Mouse (Mus musculus) lung, embryonic 16.5 days (tissue): ENCODE data around the gene Prm2. TPM values are rescaled to one million over a fixed set of nuclear protein-coding genes. Genes with fewer than 3 reads are reported as not detected.
A peak's percentile ranks its signal among the peaks of the same experiment; 100 is the strongest.

Source experiments
- ATAC-seq: fragments of 200-750 bp; cut with Nextera tagmentation; 2 replicates; pipeline ENCODE4 v1.8.0; 2017; ENCODE audit warnings: low read depth, mild to moderate bottlenecking, moderate library complexity
- H3K27ac ChIP-seq: fragments of 300-500 bp; sonication (generic); 2 replicates; pipeline ENCODE4 v1.5.1; 2014; ENCODE audit warnings: mild to moderate bottlenecking, control low read depth, low read length
- H3K27me3 ChIP-seq: fragments of 300-500 bp; sonication (generic); 2 replicates; pipeline ENCODE4 v1.6.1; 2014; ENCODE audit warnings: low read depth, low read length, mixed read lengths; ENCODE audit not compliant: control insufficient read depth, insufficient read depth
- H3K36me3 ChIP-seq: fragments of 300-500 bp; sonication (generic); 2 replicates; pipeline ENCODE4 v1.6.1; 2014; ENCODE audit warnings: low read length; ENCODE audit not compliant: control insufficient read depth, insufficient read depth
- H3K4me1 ChIP-seq: fragments of 300-500 bp; sonication (generic); replicated peaks from 2 replicates; pipeline ENCODE4 v1.6.1; 2014; ENCODE audit warnings: low read length, mixed read lengths; ENCODE audit not compliant: control insufficient read depth, insufficient read depth
- H3K4me2 ChIP-seq: fragments of 300-500 bp; sonication (generic); 2 replicates; pipeline ENCODE4 v1.6.1; 2014; ENCODE audit warnings: low read depth, low read length, control low read depth
- H3K4me3 ChIP-seq: fragments of 300-500 bp; sonication (generic); 2 replicates; pipeline ENCODE4 v1.5.1; 2014; ENCODE audit warnings: mild to moderate bottlenecking, low read length, control low read depth
- H3K9ac ChIP-seq: fragments of 300-500 bp; sonication (generic); 2 replicates; pipeline ENCODE4 v1.6.1; 2014; ENCODE audit warnings: low read length, control low read depth
- H3K9me3 ChIP-seq: fragments of 300-500 bp; sonication (generic); 2 replicates; pipeline ENCODE4 v1.6.1; 2016; ENCODE audit warnings: low read length; ENCODE audit not compliant: control insufficient read depth
- WGBS: fragments of 180-500 bp; shearing (Covaris S2); extraction: QIAGEN DNeasy Blood & Tissue Kit; methylation state at CpG from one replicate; pipeline ENCODE4 v1.1.7; 2014; 5-methylcytosine and 5-hydroxymethylcytosine counted together
- polyA plus RNA-seq: library from polyadenylated mRNA; unstranded; fragments of >200 nt; fragmentation: Nextera tagmentation; extraction: Ambion mirVana; gene quantifications from 2 replicates; pipeline ENCODE4 v1.2.1, GENCODE M21; 2015

The Prm2 gene
- polyA plus RNA-seq, 1 experiment from 2014 or later: not detected

GRCm38 (mm10) chr16:10788271-10788670, 7.7 kb downstream of the Prm2 start, which contains the start of gene Tnp2:
TSS of gene Tnp2 (minus strand) at chr16:10788660.
- Histone ChIP-seq H3K27me3 (no peaks in the 10 kb centered on the region; the same call in 1 of the 2 replicates), H3K36me3 (no peaks in the 10 kb centered on the region), H3K27ac (no peak within 1 kb of the TSS), H3K4me2 (no peak within 1 kb of the TSS), H3K4me3 (no peak within 1 kb of the TSS), H3K9ac (no peak within 1 kb of the TSS), H3K9me3 (no peaks in the 10 kb centered on the region), H3K4me1 (peaks cover 17% of the 10 kb centered on the region)
- no peak for ATAC-seq
- WGBS: 42% methylated on average over 16 of the region's 16 CpGs

GRCm38 (mm10) chr16:10787548-10788058, 8.3 kb downstream of the Prm2 start:
- 64% methylated on average over 7 of the region's 7 CpGs for WGBS
- no peaks in the 10 kb centered on the region for H3K9me3 ChIP-seq

GRCm38 (mm10) chr16:10786782-10787547, 9.0 kb downstream of the Prm2 start:
- Histone ChIP-seq H3K4me1 (peaks cover 29% of the 10 kb centered on the region), H3K4me3 (no peak overlapping the region), H3K9me3 (no peaks in the 10 kb centered on the region), H3K27ac (peak overlapping the region; percentile 98; the same call in 1 of the 2 replicates), H3K9ac (no peak overlapping the region), H3K27me3 (no peaks in the 10 kb centered on the region), H3K4me2 (no peak overlapping the region), H3K36me3 (no peaks in the 10 kb centered on the region)
- ATAC-seq: no peak
- WGBS: 58% methylated on average over 4 of the region's 4 CpGs

More at GRCm38 (mm10) chr16:10787548-10788058, 8.3 kb downstream of the Prm2 start:
- H3K27me3 ChIP-seq: no peaks in the 10 kb centered on the region; the same call in 1 of the 2 replicates
- H3K4me1 ChIP-seq: peaks cover 24% of the 10 kb centered on the region
- no peak for ATAC-seq
- H3K9ac ChIP-seq: no peak overlapping the region
- no peak overlapping the region for H3K27ac ChIP-seq
- no peaks in the 10 kb centered on the region for H3K36me3 ChIP-seq
- H3K4me2 ChIP-seq: no peak overlapping the region
- H3K4me3 ChIP-seq: no peak overlapping the region

- H3K9me3 ChIP-seq: no peaks in the 10 kb centered on the region
- H3K9ac ChIP-seq: peak overlapping the region; percentile 66
- peaks cover 35% of the 10 kb centered on the region for H3K4me1 ChIP-seq
- H3K27ac ChIP-seq: peak overlapping the region; percentile 98
- ATAC-seq: peak; percentile 32
- WGBS: 1% methylated on average over 9 of the region's 9 CpGs
- H3K4me2 ChIP-seq: peak overlapping the region; percentile 72
- no peaks in the 10 kb centered on the region for H3K27me3 ChIP-seq
- H3K36me3 ChIP-seq: no peaks in the 10 kb centered on the region
- H3K4me3 ChIP-seq: peak overlapping the region; percentile 72
These were observed 9.6 kb downstream of the Prm2 start for GRCm38 (mm10) chr16:10786288-10786687.

- Histone ChIP-seq H3K4me3 (peak within 1 kb of the TSS; percentile 72), H3K4me2 (peak within 1 kb of the TSS; percentile 72), H3K36me3 (no peaks in the 10 kb centered on the region), H3K27me3 (no peaks in the 10 kb centered on the region), H3K27ac (peak within 1 kb of the TSS; percentile 98), H3K9ac (peak within 1 kb of the TSS; percentile 66), H3K4me1 (peaks cover 37% of the 10 kb centered on the region), H3K9me3 (no peaks in the 10 kb centered on the region)
- WGBS: under 1% methylated on average over 56 of the region's 59 CpGs
- peak; percentile 90 for ATAC-seq
These were observed 10.3 kb downstream of the Prm2 start, which contains the start of gene Socs1 for GRCm38 (mm10) chr16:10785371-10786231. TSS of gene Socs1 (minus strand) at chr16:10785536.

GRCm38 (mm10) chr16:10784793-10785370, 11.1 kb downstream of the Prm2 start:
- H3K4me1 ChIP-seq: peaks cover 42% of the 10 kb centered on the region
- peak; percentile 80 for ATAC-seq
- H3K4me3 ChIP-seq: peak overlapping the region; percentile 72
- no peaks in the 10 kb centered on the region for H3K27me3 ChIP-seq
- no peaks in the 10 kb centered on the region for H3K36me3 ChIP-seq
- H3K27ac ChIP-seq: peak overlapping the region; percentile 98
- peak overlapping the region; percentile 66 for H3K9ac ChIP-seq
- peak overlapping the region; percentile 72 for H3K4me2 ChIP-seq
- no peaks in the 10 kb centered on the region for H3K9me3 ChIP-seq
- 0% methylated on average over 53 of the region's 55 CpGs for WGBS

GRCm38 (mm10) chr16:10783883-10784792, 11.8 kb downstream of the Prm2 start:
- Histone ChIP-seq H3K36me3 (no peaks in the 10 kb centered on the region), H3K4me1 (peaks cover 42% of the 10 kb centered on the region)
- ATAC-seq: peak; percentile 1

GRCm38 (mm10) chr16:10783451-10783850, 12.5 kb downstream of the Prm2 start:
- H3K27me3 ChIP-seq: no peaks in the 10 kb centered on the region
- H3K27ac ChIP-seq: no peak overlapping the region
- H3K4me1 ChIP-seq: peaks cover 42% of the 10 kb centered on the region
- WGBS: 41% methylated on average over 8 of the region's 8 CpGs
- no peaks in the 10 kb centered on the region for H3K36me3 ChIP-seq
- peak overlapping the region; percentile 72 for H3K4me2 ChIP-seq
- H3K9me3 ChIP-seq: no peaks in the 10 kb centered on the region
- H3K9ac ChIP-seq: peak overlapping the region; percentile 66
- H3K4me3 ChIP-seq: peak overlapping the region; percentile 72
- ATAC-seq: no peak

More at GRCm38 (mm10) chr16:10783883-10784792, 11.8 kb downstream of the Prm2 start:
- H3K9me3 ChIP-seq: no peaks in the 10 kb centered on the region
- H3K4me2 ChIP-seq: peak overlapping the region; percentile 72
- H3K4me3 ChIP-seq: peak overlapping the region; percentile 72
- H3K9ac ChIP-seq: peak overlapping the region; percentile 66
- peak overlapping the region; percentile 98 for H3K27ac ChIP-seq
- WGBS: under 1% methylated on average over 79 of the region's 81 CpGs
- no peaks in the 10 kb centered on the region for H3K27me3 ChIP-seq
